Mouse (Mus musculus) heart, embryonic 16.5 days (tissue): Measurements from ENCODE around the gene Stub1. TPM values are rescaled to one million over a fixed set of nuclear protein-coding genes. Genes with fewer than 3 reads are reported as not detected.

Experiments
- ATAC-seq: fragments of 200-750 bp; cut with Nextera tagmentation; replicated peaks from 2 replicates; pipeline ENCODE4 v1.8.0; 2017; ENCODE audit warnings: moderate number of reproducible peaks; ENCODE audit not compliant: insufficient read depth, low FRiP score; ENCODE audit errors: extremely low read depth
- H3K27ac ChIP-seq: fragments of 300-500 bp; sonication (generic); 2 replicates; pipeline ENCODE4 v1.5.1; 2014; ENCODE audit warnings: mild to moderate bottlenecking, low read length, control low read depth, moderate library complexity
- H3K27me3 ChIP-seq: fragments of 300-500 bp; sonication (generic); 2 replicates; pipeline ENCODE4 v1.6.1; 2014; ENCODE audit warnings: low read length, mixed read lengths; ENCODE audit not compliant: control insufficient read depth, insufficient read depth
- H3K36me3 ChIP-seq: fragments of 300-500 bp; sonication (generic); 2 replicates; pipeline ENCODE4 v1.6.1; 2014; ENCODE audit not compliant: control insufficient read depth, insufficient read depth
- H3K4me1 ChIP-seq: fragments of 300-500 bp; sonication (generic); 2 replicates; pipeline ENCODE4 v1.6.1; 2014; ENCODE audit warnings: low read length, mixed read lengths; ENCODE audit not compliant: control insufficient read depth, insufficient read depth
- H3K4me2 ChIP-seq: fragments of 300-500 bp; sonication (generic); 2 replicates; pipeline ENCODE4 v1.6.1; 2014; ENCODE audit warnings: low read depth, mild to moderate bottlenecking, control low read depth, low read length
- H3K4me3 ChIP-seq: fragments of 300-500 bp; sonication (generic); 2 replicates; pipeline ENCODE4 v1.5.1; 2014; ENCODE audit warnings: mild to moderate bottlenecking, control low read depth, low read length
- H3K9ac ChIP-seq: fragments of 300-500 bp; sonication (generic); 2 replicates; pipeline ENCODE4 v1.6.1; 2014; ENCODE audit warnings: low read length, control low read depth
- H3K9me3 ChIP-seq: fragments of 300-500 bp; sonication (generic); replicated peaks from 2 replicates; pipeline ENCODE4 v1.6.1; 2016; ENCODE audit warnings: low read length; ENCODE audit not compliant: control insufficient read depth
- WGBS: fragments of 180-500 bp; shearing (Covaris S2); extraction: QIAGEN DNeasy Blood & Tissue Kit; methylation state at CpG from one replicate; pipeline ENCODE4 v1.1.7; 2014; 5-methylcytosine and 5-hydroxymethylcytosine counted together
- polyA plus RNA-seq: library from polyadenylated mRNA; unstranded; fragments of >200 nt; fragmentation: Nextera tagmentation; extraction: Ambion mirVana; gene quantifications from 2 replicates; pipeline ENCODE4 v1.2.1, GENCODE M21; 2015

Gene Stub1
- polyA plus RNA-seq, 1 experiment from 2014 or later = 292 TPM

- Histone ChIP-seq H3K9ac (no peak overlapping the region), H3K36me3 (peaks cover 3% of the 10 kb centered on the region), H3K4me1 (peaks cover 19% of the 10 kb centered on the region), H3K27ac (no peak overlapping the region), H3K27me3 (no peaks in the 10 kb centered on the region), H3K4me2 (no peak overlapping the region), H3K9me3 (no peaks in the 10 kb centered on the region), H3K4me3 (no peak overlapping the region)
- no peak for ATAC-seq
- WGBS = 92% methylated on average over 32 of the region's 32 CpGs
Measured at GRCm38 (mm10) chr17:25877741-25878610, 44.8 kb upstream of the Stub1 start.

GRCm38 (mm10) chr17:25877025-25877424, 43.8 kb upstream of the Stub1 start:
- WGBS = 73% methylated on average over 3 of the region's 3 CpGs
- no peak overlapping the region for H3K4me3 ChIP-seq
- H3K9ac ChIP-seq = no peak overlapping the region
- H3K9me3 ChIP-seq = no peaks in the 10 kb centered on the region
- no peaks in the 10 kb centered on the region for H3K27me3 ChIP-seq
- no peak overlapping the region for H3K4me2 ChIP-seq
- no peaks in the 10 kb centered on the region for H3K36me3 ChIP-seq
- no peak for ATAC-seq
- H3K4me1 ChIP-seq = peaks cover 19% of the 10 kb centered on the region
- no peak overlapping the region for H3K27ac ChIP-seq

GRCm38 (mm10) chr17:25876347-25876915, 43.2 kb upstream of the Stub1 start:
- Histone ChIP-seq H3K4me3 (peak overlapping the region; percentile 80), H3K4me2 (peak overlapping the region; percentile 76), H3K36me3 (no peaks in the 10 kb centered on the region), H3K4me1 (peaks cover 19% of the 10 kb centered on the region), H3K9me3 (no peaks in the 10 kb centered on the region), H3K9ac (peak overlapping the region; percentile 81), H3K27ac (no peak overlapping the region), H3K27me3 (no peaks in the 10 kb centered on the region)
- ATAC-seq = no peak
- 72% methylated on average over 10 of the region's 10 CpGs for WGBS

DNA sequence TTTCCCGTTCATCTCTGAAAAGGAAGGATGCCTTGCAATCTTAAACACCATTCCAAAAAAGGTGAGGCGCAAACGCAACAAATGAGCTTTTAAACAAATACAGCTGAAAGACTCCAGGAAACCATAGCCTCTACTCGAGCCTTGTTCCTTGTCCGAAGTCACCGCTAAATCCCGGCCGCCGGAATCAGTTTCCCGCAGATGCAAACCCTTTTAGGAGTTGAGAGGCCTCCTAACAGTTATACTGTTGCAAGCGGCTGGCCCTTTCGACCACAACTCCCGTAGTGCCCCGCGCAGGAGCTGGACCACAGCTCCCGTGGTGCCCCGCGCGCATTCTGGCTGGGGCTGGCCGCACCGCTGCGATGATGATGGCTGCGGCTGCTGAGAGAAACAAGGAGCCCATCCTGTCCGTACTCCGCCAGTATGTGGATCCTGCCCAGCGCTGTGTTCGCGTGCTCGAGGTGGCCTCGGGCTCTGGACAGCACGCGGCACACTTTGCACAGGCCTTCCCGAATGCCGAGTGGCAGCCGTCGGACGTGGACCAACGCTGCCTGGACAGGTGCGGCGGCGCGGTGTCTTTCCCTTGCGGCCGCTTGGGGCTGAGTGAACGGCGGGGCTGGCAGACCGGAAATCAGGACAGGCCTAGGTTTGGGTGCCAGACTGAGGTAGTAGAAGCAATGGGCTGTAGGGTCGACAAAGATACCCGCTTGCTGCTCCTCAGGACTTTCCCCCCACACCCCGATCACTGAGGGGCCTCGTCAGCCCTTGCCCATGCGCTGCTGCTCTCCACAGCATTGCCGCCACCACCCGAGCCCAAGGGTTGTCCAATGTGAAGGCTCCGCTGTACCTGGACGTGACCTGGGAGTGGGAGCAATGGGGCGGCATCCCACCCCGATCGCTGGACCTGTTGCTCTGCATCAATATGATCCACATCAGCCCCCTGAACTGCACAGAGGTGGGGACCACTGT, 42.2 kb upstream of the Stub1 start:
- Histone ChIP-seq H3K9me3 (no peaks in the 10 kb centered on the region), H3K36me3 (no peaks in the 10 kb centered on the region), H3K27me3 (no peaks in the 10 kb centered on the region), H3K9ac (peak overlapping the region; percentile 81), H3K4me1 (peaks cover 19% of the 10 kb centered on the region), H3K4me3 (peak overlapping the region; percentile 80), H3K4me2 (peak overlapping the region; percentile 76), H3K27ac (peak overlapping the region; percentile 89)
- ATAC-seq = peak; percentile 92
- WGBS = under 1% methylated on average over 59 of the region's 59 CpGs

GRCm38 (mm10) chr17:25874721-25875170, 41.5 kb upstream of the Stub1 start, which contains the start of gene Mettl26:
Gene Mettl26 (plus strand): TSS chr17:25875074.
- H3K9ac ChIP-seq = peak within 1 kb of the TSS; percentile 81
- H3K36me3 ChIP-seq = no peaks in the 10 kb centered on the region
- H3K9me3 ChIP-seq = no peaks in the 10 kb centered on the region
- no peaks in the 10 kb centered on the region for H3K27me3 ChIP-seq
- H3K4me2 ChIP-seq = peak within 1 kb of the TSS; percentile 76
- ATAC-seq = peak; percentile 76
- under 1% methylated on average over 25 of the region's 25 CpGs for WGBS
- peaks cover 19% of the 10 kb centered on the region for H3K4me1 ChIP-seq
- peak within 1 kb of the TSS; percentile 89 for H3K27ac ChIP-seq
- H3K4me3 ChIP-seq = peak within 1 kb of the TSS; percentile 80

DNA sequence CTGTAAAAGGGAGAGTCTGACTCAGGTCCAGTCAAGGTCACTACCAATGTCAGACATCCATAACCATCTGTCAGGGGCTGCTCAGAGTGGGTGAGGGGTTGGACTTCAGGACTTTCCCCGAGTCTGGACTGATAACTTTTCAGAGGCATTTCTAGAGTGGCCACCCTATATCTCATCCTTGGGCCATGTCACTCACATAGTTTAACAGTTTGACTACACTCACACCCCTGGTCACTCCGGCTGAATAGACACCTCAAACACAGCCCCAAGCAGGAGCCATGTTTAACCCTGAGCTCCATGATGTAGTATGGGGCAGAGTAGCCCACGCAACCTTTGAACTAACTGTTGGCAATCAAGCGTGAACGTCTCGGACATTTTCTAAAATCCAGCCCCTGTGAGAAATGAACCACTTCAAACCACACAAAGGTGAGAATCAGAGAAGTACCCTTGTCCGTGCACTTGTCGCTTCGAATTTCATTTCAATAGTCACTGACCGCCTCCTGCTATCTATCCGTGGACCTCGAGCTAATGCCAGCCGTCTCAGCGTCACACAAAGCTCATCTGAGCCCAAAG, 41.0 kb upstream of the Stub1 start:
- no peak for ATAC-seq
- 11% methylated on average over 14 of the region's 14 CpGs for WGBS

DNA sequence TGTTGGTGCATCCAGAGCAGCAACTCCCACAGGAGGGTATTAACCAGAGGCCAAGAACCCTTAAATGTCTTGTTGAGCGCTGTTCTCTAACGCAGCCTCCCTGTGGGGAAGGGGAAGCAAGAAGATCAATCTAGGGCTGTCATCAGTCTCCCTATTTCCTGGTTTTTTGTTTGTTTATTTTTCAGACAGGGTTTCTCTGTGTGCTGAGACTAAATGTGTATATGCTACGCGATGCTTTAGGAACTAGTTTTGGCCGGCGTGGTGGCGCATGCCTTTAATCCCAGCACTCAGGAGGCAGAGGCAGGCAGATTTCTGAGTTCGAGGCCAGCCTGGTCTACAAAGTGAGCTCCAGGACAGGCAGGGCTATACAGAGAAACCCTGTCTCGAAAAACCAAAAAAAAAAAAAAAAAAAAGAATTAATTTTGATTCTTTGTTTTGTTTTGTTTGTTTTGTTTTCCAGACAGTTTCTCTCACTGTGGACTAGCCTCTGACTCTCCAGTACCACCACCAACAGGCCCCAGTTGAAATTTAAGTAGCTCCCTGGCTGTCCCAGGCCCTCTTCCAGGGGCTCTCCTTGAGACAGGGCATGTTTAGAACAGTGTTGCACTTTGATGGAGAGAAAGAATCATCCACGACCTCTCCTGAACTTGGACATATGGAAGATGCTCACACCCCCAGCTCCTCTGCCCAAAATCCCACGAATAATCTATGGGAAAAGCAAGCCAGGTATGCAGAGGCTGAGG, 40.4 kb upstream of the Stub1 start:
- Histone ChIP-seq H3K4me3 (peak overlapping the region; percentile 80; the same call in 1 of the 2 replicates), H3K4me1 (peaks cover 24% of the 10 kb centered on the region), H3K9ac (no peak overlapping the region), H3K27ac (no peak overlapping the region; the same call in 1 of the 2 replicates), H3K36me3 (no peaks in the 10 kb centered on the region), H3K9me3 (no peaks in the 10 kb centered on the region), H3K27me3 (no peaks in the 10 kb centered on the region), H3K4me2 (peak overlapping the region; percentile 76)
- 69% methylated on average over 10 of the region's 11 CpGs for WGBS
- ATAC-seq = no peak

More for the DNA sequence above, 41.0 kb upstream of the Stub1 start:
- H3K36me3 ChIP-seq = no peaks in the 10 kb centered on the region
- peak overlapping the region; percentile 80 for H3K4me3 ChIP-seq
- H3K4me2 ChIP-seq = peak overlapping the region; percentile 76
- H3K27me3 ChIP-seq = no peaks in the 10 kb centered on the region
- no peaks in the 10 kb centered on the region for H3K9me3 ChIP-seq
- H3K27ac ChIP-seq = peak overlapping the region; percentile 89
- peak overlapping the region; percentile 73 for H3K9ac ChIP-seq
- H3K4me1 ChIP-seq = peaks cover 19% of the 10 kb centered on the region

GRCm38 (mm10) chr17:25872676-25873075, 39.5 kb upstream of the Stub1 start:
- Histone ChIP-seq H3K27ac (no peak overlapping the region), H3K9me3 (no peaks in the 10 kb centered on the region), H3K27me3 (no peaks in the 10 kb centered on the region), H3K4me2 (no peak overlapping the region), H3K9ac (no peak overlapping the region), H3K4me1 (peaks cover 24% of the 10 kb centered on the region), H3K36me3 (no peaks in the 10 kb centered on the region), H3K4me3 (no peak overlapping the region)
- WGBS = 80% methylated on average over 3 of the region's 3 CpGs
- ATAC-seq = no peak
